Mouse (Mus musculus): ENCODE results near the gene Arhgef28.
"Not testable (repeated sequence)": the region's sequence is repeated elsewhere in the genome, so short reads cannot be mapped to it uniquely, and the experiment has no call there.

The Arhgef28 gene

GRCm38 (mm10) chr13:98122766-98123165, 83.5 kb downstream of the Arhgef28 start:
- no peak for DNase-seq

GRCm38 (mm10) chr13:98121993-98122392, 84.2 kb downstream of the Arhgef28 start:
- DNase-seq = no peak

- DNase-seq = no peak
Observed at GRCm38 (mm10) chr13:98121124-98121470, 85.1 kb downstream of the Arhgef28 start.

GRCm38 (mm10) chr13:98120356-98121123, 85.7 kb downstream of the Arhgef28 start:
- DNase-seq = no peak

GRCm38 (mm10) chr13:98118291-98118690, 87.9 kb downstream of the Arhgef28 start:
- no peak for DNase-seq

GRCm38 (mm10) chr13:98117566-98118254, 88.5 kb downstream of the Arhgef28 start:
- no peak for DNase-seq

- DNase-seq = no peak
Observed at GRCm38 (mm10) chr13:98115650-98116049, 90.6 kb downstream of the Arhgef28 start.

- no peak for DNase-seq
Observed at GRCm38 (mm10) chr13:98115051-98115450, 91.2 kb downstream of the Arhgef28 start.

- DNase-seq = no peak
Observed at GRCm38 (mm10) chr13:98112812-98113503, 93.3 kb downstream of the Arhgef28 start.

GRCm38 (mm10) chr13:98111531-98111930, 94.7 kb downstream of the Arhgef28 start:
- DNase-seq = no peak

GRCm38 (mm10) chr13:98111021-98111420, 95.2 kb downstream of the Arhgef28 start:
- no peak for DNase-seq

GRCm38 (mm10) chr13:98108481-98108880, 97.8 kb downstream of the Arhgef28 start:
- DNase-seq = not testable (repeated sequence)

GRCm38 (mm10) chr13:98107621-98108020, 98.6 kb downstream of the Arhgef28 start:
- DNase-seq = no peak

- DNase-seq = no peak
Observed at GRCm38 (mm10) chr13:98095966-98096365, 110.3 kb downstream of the Arhgef28 start.

- DNase-seq = no peak
Observed at GRCm38 (mm10) chr13:98094332-98094731, 111.9 kb downstream of the Arhgef28 start.

GRCm38 (mm10) chr13:98093483-98093882, 112.8 kb downstream of the Arhgef28 start:
- no peak for DNase-seq

GRCm38 (mm10) chr13:98092354-98093002, 113.8 kb downstream of the Arhgef28 start:
- no peak for DNase-seq

- no peak for DNase-seq
Observed at GRCm38 (mm10) chr13:98079640-98080039, 126.6 kb downstream of the Arhgef28 start.

GRCm38 (mm10) chr13:98078251-98078650, 128.0 kb downstream of the Arhgef28 start:
- no peak for DNase-seq

GRCm38 (mm10) chr13:98077216-98077615, 129.0 kb downstream of the Arhgef28 start:
- no peak for DNase-seq

GRCm38 (mm10) chr13:98074871-98075270, 131.4 kb downstream of the Arhgef28 start:
- no peak for DNase-seq

GRCm38 (mm10) chr13:98073190-98073589, 133.0 kb downstream of the Arhgef28 start:
- no peak for DNase-seq

- no peak for DNase-seq
Observed at GRCm38 (mm10) chr13:98070458-98070857, 135.8 kb downstream of the Arhgef28 start.

Measured in lung, postnatal 14 days (tissue).